Mouse (Mus musculus) neural tube, embryonic 11.5 days (tissue): Measurements from ENCODE around the gene Sgms1. TPM values are rescaled to one million over a fixed set of nuclear protein-coding genes. Genes with fewer than 3 reads are reported as not detected.

Source experiments
- ATAC-seq: fragments of 200-750 bp; cut with Nextera tagmentation; 2 replicates; pipeline ENCODE4 v1.8.0; 2017; ENCODE audit warnings: moderate number of reproducible peaks, mild to moderate bottlenecking, moderate TSS enrichment, moderate library complexity; ENCODE audit not compliant: insufficient read depth, low FRiP score, low TSS enrichment
- DNase-seq: peaks from one replicate; pipeline ENCODE4 v3.0.0-alpha.2; 2015; ENCODE audit warnings: low spot score
- H3K27ac ChIP-seq: fragments of 300-500 bp; sonication (generic); 2 replicates; pipeline ENCODE4 v1.5.1; 2014; ENCODE audit warnings: low read depth, mild to moderate bottlenecking, low read length
- H3K27me3 ChIP-seq: fragments of 300-500 bp; sonication (generic); 2 replicates; pipeline ENCODE4 v1.6.1; 2014; ENCODE audit warnings: mild to moderate bottlenecking, low read length, mixed read lengths; ENCODE audit not compliant: control insufficient read depth, insufficient read depth
- H3K36me3 ChIP-seq: fragments of 300-500 bp; sonication (generic); 2 replicates; pipeline ENCODE4 v1.6.1; 2014; ENCODE audit warnings: mild to moderate bottlenecking, low read length, moderate library complexity, mixed read lengths; ENCODE audit not compliant: control insufficient read depth, insufficient read depth
- H3K4me1 ChIP-seq: fragments of 300-500 bp; sonication (generic); 2 replicates; pipeline ENCODE4 v1.6.1; 2014; ENCODE audit warnings: low read length, mixed read lengths; ENCODE audit not compliant: control insufficient read depth, insufficient read depth
- H3K4me2 ChIP-seq: fragments of 300-500 bp; sonication (generic); 2 replicates; pipeline ENCODE4 v1.6.1; 2014; ENCODE audit warnings: low read depth, mild to moderate bottlenecking, moderate library complexity
- H3K4me3 ChIP-seq: fragments of 300-500 bp; sonication (generic); 2 replicates; pipeline ENCODE4 v1.5.1; 2014; ENCODE audit warnings: low read depth, low read length
- H3K9ac ChIP-seq: fragments of 300-500 bp; sonication (generic); 2 replicates; pipeline ENCODE4 v1.6.1; 2014; ENCODE audit warnings: mild to moderate bottlenecking, low read length
- H3K9me3 ChIP-seq: fragments of 300-500 bp; sonication (generic); 2 replicates; pipeline ENCODE4 v1.6.1; 2016; ENCODE audit warnings: low read length; ENCODE audit not compliant: control insufficient read depth
- WGBS: fragments of 180-500 bp; shearing (Covaris S2); extraction: QIAGEN DNeasy Blood & Tissue Kit; methylation state at CpG from one replicate; pipeline ENCODE4 v1.1.7; 2014; 5-methylcytosine and 5-hydroxymethylcytosine counted together
- polyA plus RNA-seq: library from polyadenylated mRNA; unstranded; fragments of >200 nt; fragmentation: Nextera tagmentation; extraction: Ambion mirVana; gene quantifications from 2 replicates; pipeline ENCODE4 v1.2.1, GENCODE M21; 2014

Gene Sgms1
- polyA plus RNA-seq, 1 experiment from 2014 or later, result 11.0 TPM

GRCm38 (mm10) chr19:32259830-32260229 lies 129.7 kb downstream of the Sgms1 start:
- no peaks in the 10 kb centered on the region for H3K36me3 ChIP-seq
- H3K4me3 ChIP-seq, result no peak overlapping the region
- no peak overlapping the region for H3K9ac ChIP-seq
- no peaks in the 10 kb centered on the region for H3K9me3 ChIP-seq
- no peaks in the 10 kb centered on the region for H3K27me3 ChIP-seq
- 86% methylated on average over 2 of the region's 2 CpGs for WGBS
- no peak for ATAC-seq
- no peak overlapping the region for H3K4me2 ChIP-seq
- H3K27ac ChIP-seq, result no peak overlapping the region
- H3K4me1 ChIP-seq, result no peaks in the 10 kb centered on the region
- DNase-seq, result no peak

- no peak for DNase-seq
- no peaks in the 10 kb centered on the region for H3K9me3 ChIP-seq
- H3K27me3 ChIP-seq, result no peaks in the 10 kb centered on the region
- H3K4me2 ChIP-seq, result no peak overlapping the region
- H3K4me3 ChIP-seq, result no peak overlapping the region
- 91% methylated on average over 4 of the region's 4 CpGs for WGBS
- ATAC-seq, result no peak
- H3K36me3 ChIP-seq, result no peaks in the 10 kb centered on the region
- H3K4me1 ChIP-seq, result no peaks in the 10 kb centered on the region
- H3K27ac ChIP-seq, result no peak overlapping the region
- no peak overlapping the region for H3K9ac ChIP-seq
Measured at GRCm38 (mm10) chr19:32259048-32259447, 130.5 kb downstream of the Sgms1 start.

- WGBS, result 80% methylated on average over 5 of the region's 5 CpGs
- Histone ChIP-seq H3K27me3 (no peaks in the 10 kb centered on the region), H3K36me3 (no peaks in the 10 kb centered on the region), H3K4me1 (no peaks in the 10 kb centered on the region), H3K27ac (no peak overlapping the region), H3K4me2 (no peak overlapping the region), H3K9ac (no peak overlapping the region), H3K9me3 (no peaks in the 10 kb centered on the region), H3K4me3 (no peak overlapping the region)
- no peak for DNase-seq
- ATAC-seq, result no peak
Measured at GRCm38 (mm10) chr19:32258146-32258545, 131.4 kb downstream of the Sgms1 start.

- WGBS, result 88% methylated on average over 3 of the region's 3 CpGs
- no peaks in the 10 kb centered on the region for H3K9me3 ChIP-seq
Measured at GRCm38 (mm10) chr19:32257616-32258015, 131.9 kb downstream of the Sgms1 start.

GRCm38 (mm10) chr19:32256706-32257415 lies 132.7 kb downstream of the Sgms1 start:
- 81% methylated on average over 4 of the region's 4 CpGs for WGBS
- DNase-seq (no peak), ATAC-seq (no peak)
- H3K4me1 ChIP-seq, result no peaks in the 10 kb centered on the region
- no peak overlapping the region for H3K4me3 ChIP-seq
- no peaks in the 10 kb centered on the region for H3K27me3 ChIP-seq
- H3K9ac ChIP-seq, result no peak overlapping the region
- no peak overlapping the region for H3K27ac ChIP-seq
- H3K4me2 ChIP-seq, result no peak overlapping the region
- H3K36me3 ChIP-seq, result no peaks in the 10 kb centered on the region
- no peaks in the 10 kb centered on the region for H3K9me3 ChIP-seq

More at GRCm38 (mm10) chr19:32257616-32258015, 131.9 kb downstream of the Sgms1 start:
- Histone ChIP-seq H3K36me3 (no peaks in the 10 kb centered on the region), H3K4me1 (no peaks in the 10 kb centered on the region), H3K4me2 (no peak overlapping the region), H3K9ac (no peak overlapping the region), H3K27me3 (no peaks in the 10 kb centered on the region), H3K27ac (no peak overlapping the region), H3K4me3 (no peak overlapping the region)
- ATAC-seq (no peak), DNase-seq (no peak)

GRCm38 (mm10) chr19:32255429-32256185 lies 133.9 kb downstream of the Sgms1 start:
- ATAC-seq (no peak), DNase-seq (no peak)
- no peaks in the 10 kb centered on the region for H3K27me3 ChIP-seq
- no peak overlapping the region for H3K4me2 ChIP-seq
- H3K9me3 ChIP-seq, result no peaks in the 10 kb centered on the region
- H3K4me1 ChIP-seq, result no peaks in the 10 kb centered on the region
- no peak overlapping the region for H3K9ac ChIP-seq
- no peaks in the 10 kb centered on the region for H3K36me3 ChIP-seq
- 39% methylated on average over 6 of the region's 6 CpGs for WGBS
- H3K27ac ChIP-seq, result no peak overlapping the region
- H3K4me3 ChIP-seq, result no peak overlapping the region

GRCm38 (mm10) chr19:32254739-32255344 lies 134.7 kb downstream of the Sgms1 start:
- Histone ChIP-seq H3K4me2 (no peak overlapping the region), H3K9me3 (no peaks in the 10 kb centered on the region), H3K9ac (no peak overlapping the region), H3K27ac (no peak overlapping the region), H3K4me1 (no peaks in the 10 kb centered on the region), H3K27me3 (no peaks in the 10 kb centered on the region), H3K4me3 (no peak overlapping the region), H3K36me3 (no peaks in the 10 kb centered on the region)
- ATAC-seq (no peak), DNase-seq (no peak)
- WGBS, result 48% methylated on average over 8 of the region's 8 CpGs

GRCm38 (mm10) chr19:32254204-32254603 lies 135.3 kb downstream of the Sgms1 start:
- Histone ChIP-seq H3K36me3 (no peaks in the 10 kb centered on the region), H3K9ac (no peak overlapping the region), H3K4me3 (no peak overlapping the region), H3K4me2 (no peak overlapping the region), H3K4me1 (no peaks in the 10 kb centered on the region), H3K27ac (no peak overlapping the region), H3K9me3 (no peaks in the 10 kb centered on the region), H3K27me3 (no peaks in the 10 kb centered on the region)
- DNase-seq (no peak), ATAC-seq (no peak)
- 81% methylated on average over 2 of the region's 2 CpGs for WGBS
